Mouse (Mus musculus) WW6 (cell line): Measurements from ENCODE around the gene Ube2n.

Experiments used
- DNase-seq: peaks from one replicate; pipeline ENCODE4 v3.0.0-alpha.2; 2013; ENCODE audit warnings: low read depth, low spot score

Ube2n gene

DNA sequence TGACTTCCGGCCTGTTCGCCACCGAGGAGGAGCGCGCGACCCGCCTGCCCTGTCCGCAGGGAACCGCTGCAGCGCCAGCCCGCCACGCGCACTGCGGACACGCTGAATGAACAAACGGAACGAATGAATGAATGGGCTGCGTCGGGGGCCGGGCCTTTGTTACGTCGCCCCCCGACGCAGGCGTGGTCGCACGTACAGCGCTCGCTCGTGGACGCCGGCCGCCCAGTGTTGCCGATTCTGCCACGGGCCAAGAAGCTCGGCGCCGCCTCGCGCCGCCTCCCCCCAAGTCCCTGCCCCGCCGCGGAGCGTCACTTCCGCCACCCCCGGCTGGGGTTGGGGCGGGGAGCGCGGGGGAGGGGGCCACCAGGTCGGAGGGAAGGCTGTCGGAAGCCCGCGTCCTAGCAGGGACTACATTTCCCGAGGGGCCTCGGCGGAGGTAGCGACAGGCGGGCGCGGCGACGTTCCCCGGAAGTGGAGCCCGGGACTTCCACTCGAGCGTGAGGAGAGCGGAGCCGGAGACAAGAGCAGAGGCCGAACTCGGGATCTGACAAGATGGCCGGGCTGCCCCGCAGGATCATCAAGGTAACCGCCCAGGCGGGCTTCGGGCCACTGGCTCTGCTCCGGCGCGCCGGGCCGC lies at the start of gene Ube2n:
Gene Ube2n (plus strand): TSS at position 490 of the 637 bp plus-strand sequence.
- DNase-seq = peak; percentile 97

DNA sequence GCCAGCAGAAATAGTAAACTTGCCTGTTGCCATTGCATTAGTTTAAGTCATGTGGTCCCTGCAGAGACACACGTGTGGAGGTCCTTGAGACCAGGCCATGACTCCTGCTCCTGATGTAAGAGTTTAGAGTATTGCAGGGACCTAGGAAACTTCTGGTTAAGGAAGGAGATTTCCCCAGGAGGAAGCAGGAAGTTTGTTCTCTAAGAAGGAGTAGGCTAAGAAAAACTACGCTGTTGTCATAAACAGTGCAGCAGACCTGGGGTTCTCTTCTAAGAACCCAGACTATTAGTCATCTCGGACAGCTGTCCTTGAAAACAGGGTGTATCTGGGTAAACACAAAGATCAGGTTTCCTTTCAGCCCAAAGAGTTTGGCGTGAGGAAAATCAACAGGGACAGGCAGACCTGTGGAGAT lies 49.5 kb upstream of the Ube2n start:
- no peak for DNase-seq

DNA sequence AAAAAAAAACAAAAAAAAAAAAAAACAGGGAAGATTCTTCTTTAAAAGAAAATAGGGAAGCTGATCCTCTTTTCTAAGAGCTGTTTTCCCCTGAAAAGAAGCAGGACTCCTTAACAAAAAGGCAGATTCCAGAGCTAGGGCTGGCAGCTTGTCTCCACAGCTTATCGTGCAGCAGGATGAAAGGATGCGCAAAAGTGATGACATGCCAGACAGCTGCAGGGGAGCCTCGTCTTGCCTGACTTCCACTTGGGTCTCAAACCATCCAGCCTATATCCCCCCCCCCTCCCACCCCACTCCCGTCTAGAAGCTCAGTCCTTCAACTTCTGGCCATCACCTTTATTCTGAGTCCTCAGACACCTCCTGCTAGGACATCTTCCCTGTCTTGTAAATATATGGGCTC lies 46.1 kb upstream of the Ube2n start:
- no peak for DNase-seq

DNA sequence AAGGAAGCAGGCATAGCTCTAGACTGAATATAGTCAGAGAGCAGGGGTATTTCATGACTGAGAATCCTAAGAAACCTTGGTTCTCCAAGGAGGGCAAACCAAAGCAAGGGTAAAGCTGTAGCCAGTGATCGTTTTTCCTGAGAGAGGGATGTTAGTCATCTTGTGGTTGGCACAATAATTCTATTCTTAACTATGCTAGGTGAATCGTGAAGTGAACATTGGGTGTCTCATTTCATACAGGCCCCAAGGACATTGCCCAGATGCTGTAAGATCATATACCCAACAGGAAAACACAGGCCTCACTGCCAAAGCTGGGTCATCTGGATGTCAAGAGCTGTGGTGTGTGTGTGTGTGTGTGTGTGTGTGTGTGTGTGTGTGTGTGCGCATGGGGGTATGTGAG lies 43.8 kb upstream of the Ube2n start:
- DNase-seq = no peak

DNA sequence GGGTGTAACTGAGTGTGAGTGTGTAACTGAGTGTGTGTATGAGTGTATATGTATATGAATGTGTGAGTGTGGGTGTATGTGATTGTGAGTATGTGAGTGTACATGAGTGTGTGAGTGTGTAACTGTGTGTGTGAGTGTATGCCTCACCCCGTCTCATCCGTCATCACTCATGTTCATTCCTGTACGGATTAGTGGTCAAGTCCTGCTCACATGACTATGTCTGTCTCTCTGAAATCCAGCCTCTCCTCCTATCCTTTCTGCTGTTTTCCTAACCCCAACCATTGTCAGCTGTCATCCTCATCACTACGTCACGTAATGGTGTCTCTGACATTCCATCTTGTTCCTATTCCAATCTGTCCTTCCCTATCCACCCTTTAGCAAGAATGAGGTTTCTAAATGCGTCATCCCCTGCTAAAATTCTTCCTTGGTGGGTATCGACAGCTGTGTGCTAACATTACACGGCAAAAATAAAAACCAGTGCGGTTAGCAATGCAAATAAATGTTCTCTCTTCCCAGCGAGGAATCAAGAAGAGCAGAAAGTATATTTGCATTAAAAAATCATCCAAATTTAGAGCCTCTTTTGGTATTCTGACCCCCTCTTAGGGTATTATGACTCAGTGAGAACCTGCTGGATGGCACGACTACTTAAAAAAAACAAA lies 42.9 kb upstream of the Ube2n start:
- no peak for DNase-seq

DNA sequence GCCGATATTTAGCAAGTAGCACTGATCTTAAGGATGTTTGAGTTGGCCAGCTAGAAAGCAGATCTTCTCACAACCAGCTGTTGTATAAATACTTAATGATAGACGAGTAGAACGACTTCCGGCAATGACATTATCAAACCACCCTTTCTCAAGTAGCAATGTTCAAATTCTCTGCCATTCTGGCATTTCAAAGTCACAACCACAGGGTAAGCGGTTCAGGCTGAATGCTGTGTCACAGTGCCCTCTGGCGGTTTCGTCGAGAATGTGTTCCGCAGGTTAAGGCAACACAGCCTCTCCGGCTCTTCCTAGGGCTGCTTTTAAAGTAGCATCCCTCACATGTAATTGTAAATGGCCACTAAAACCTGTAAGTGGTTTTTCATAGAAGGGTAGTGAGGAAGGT lies 39.0 kb upstream of the Ube2n start:
- DNase-seq = peak; percentile 49

DNA sequence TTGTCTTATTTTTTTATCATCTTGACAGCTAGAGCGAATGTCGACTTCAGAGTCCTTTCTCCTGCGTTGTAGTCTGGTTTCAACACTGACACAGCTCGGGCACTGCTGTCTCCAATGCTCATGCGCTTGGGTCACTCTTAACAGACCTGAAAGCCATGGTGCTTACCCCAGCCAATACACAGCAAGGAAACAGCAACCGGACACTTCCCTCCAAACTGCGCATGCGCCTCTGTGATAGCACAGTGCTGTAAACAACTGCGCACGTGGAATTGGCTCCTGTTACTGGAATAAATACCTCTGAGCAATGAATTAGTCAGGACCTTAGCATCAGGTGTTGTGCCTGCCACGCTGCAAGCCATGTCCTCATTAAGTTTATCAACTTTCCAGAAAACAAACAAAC lies 37.4 kb upstream of the Ube2n start:
- no peak for DNase-seq

DNA sequence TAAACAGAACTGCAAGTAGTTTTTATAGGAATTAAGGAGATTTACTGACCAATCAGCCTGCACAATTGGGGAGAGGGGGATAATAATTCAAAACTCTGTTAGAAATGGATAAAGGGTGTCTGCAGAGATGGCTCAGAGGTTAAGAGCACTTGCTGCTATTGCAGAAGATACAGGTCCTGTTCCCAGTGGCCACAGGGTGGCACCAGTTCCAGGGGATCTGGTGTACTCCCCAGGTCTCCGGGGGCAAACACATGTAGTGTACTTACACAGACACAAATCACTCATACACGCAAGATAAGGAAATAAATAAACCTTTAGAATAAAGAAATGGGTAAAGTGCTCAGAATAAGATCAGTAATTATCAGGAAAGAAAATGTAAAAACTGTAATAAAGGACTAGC lies 25.3 kb upstream of the Ube2n start:
- no peak for DNase-seq

DNA sequence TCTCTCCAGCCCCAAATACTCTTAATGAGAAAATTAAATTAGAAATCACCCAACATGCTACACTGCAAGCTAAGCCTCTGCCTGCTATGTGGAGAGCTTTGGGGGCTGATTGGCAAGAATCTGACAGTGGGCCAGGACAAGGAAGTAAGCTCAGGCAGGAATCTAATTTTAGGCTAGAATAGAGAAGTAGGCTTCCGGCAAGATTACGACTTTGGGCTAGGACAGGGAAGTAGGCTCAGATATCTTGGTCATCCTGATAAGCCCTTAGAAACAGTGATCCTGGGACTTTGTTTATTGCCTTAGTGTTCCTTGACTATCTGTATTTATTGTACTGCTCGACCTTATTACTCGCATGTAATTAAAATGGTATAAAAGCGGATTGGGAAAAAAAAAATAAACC lies 20.7 kb upstream of the Ube2n start:
- no peak for DNase-seq

DNA sequence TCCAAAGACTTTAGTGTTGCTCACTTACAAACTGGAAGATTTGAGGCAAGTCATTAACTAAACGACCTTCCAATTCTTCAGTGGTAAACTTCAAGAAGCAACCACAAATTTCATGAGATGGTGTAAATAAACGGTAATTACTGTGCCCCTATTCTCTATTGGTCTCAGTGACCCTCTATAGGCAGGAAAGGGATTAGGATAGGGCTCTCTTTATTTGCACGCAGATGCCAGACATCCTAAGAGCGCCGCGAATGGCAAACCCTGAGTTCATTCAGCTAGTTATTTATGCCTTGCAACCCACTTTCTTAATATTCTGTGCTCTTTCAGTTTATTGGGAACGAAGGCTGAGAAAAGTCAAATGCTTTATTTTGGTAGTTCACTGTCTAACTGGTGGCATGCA lies 13.9 kb upstream of the Ube2n start:
- DNase-seq = no peak

DNA sequence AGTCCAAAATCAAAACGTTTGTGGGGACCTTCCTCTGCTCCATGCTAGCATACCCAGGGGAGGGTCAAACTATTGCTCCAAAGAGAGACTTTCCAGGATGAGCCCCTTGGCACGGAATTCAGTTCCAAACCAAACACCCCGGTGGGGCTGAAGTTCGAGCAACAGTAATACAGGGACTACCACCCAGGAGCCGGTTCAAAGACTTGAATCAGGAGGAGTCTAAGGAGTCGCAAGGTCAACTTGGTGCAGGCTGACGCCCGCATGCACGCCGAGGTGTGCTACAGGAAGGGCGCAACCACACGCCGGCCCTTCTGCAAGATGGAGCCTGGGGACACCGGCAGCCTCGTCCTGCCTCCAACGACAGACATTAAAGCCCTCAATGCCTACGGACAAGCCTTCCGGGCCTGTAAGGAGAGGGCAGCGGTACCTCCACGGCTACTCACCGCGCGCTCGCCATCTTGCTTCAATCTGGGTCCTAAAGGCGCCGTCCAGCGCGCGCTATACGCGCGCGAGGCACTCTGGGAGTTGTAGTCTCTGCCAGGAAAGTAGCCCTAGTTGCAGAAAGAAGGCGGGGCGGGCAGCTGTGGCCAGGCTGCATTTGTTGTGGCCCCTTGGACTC lies 13.4 kb upstream of the Ube2n start, which contains the start of gene Mrpl42:
Gene Mrpl42 (minus strand): TSS at position 478 of the 619 bp plus-strand sequence.
- peak; percentile 49 for DNase-seq

DNA sequence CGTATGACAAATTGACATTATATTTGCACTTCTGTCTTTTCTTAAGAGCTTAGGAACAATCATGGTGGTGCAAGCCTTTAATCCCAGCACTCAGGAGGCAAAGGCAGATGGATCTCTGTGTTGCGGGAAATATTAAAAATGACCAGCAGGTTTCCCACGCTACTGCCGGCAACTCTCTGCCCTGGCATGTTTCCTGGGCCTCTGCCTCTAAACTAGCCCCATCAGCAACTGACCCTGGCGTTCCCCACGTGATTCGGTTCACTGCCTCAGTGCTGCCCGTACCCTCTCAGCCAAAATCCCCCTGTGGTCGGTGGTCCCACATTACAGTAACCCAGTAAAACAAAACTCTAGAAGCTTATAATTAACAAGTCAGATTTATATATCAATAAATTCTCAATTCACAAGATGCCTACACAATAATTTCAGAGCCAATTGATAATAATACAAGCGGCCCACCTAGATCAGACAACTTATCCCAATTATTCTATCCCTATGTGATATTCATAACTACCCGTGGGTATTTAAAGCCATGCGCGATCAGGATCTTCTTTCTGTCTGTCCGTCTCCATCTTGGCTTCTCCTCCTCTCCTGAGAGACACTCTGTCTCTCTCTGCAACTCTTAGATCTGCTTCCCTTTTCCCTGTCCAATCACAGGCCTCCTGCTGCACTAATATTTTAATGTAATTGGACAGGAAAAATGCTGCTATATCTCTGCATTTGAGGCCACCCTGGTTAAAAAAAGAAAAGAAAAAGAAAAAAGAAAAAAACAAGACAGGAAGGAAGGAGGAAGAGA lies 11.3 kb upstream of the Ube2n start:
- no peak for DNase-seq

DNA sequence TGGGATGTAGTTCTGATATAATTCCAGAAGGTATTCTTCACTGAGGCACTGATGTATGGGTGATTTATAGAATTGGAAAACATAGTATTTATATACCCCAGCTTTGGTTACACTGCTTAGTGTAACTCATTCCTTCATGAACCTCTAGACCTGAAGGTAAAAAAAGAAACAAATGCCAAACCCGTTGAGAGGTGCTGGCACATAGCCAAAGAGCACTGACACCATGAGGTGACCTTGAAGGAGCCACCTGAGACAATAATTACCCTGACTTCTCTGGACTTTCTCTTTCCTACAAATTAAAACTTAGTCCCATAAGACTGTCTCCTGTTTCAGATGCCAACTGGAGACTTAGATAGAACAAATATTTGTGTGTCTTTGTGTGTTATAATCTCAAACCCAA lies 10.6 kb upstream of the Ube2n start:
- DNase-seq = no peak

DNA sequence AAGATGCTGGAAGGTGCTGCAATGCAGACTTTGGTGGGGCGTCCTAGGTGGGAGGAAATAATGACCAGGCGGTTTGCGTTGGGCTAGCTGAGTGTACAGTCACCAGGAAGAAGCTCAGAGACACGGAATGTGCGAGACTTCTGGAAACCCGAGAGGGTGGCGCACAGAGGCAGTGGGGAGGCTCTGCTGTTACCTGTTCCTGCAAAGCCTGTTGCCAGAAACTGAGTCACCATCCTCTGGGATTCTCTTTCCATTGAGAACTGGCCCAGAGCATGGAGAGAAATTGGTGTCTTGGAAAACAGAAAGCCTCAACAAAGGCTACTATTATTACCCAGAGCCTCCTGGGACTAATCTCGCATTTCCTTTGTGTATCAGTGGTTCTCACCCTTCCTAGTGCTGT lies 6.8 kb upstream of the Ube2n start:
- DNase-seq = no peak

DNA sequence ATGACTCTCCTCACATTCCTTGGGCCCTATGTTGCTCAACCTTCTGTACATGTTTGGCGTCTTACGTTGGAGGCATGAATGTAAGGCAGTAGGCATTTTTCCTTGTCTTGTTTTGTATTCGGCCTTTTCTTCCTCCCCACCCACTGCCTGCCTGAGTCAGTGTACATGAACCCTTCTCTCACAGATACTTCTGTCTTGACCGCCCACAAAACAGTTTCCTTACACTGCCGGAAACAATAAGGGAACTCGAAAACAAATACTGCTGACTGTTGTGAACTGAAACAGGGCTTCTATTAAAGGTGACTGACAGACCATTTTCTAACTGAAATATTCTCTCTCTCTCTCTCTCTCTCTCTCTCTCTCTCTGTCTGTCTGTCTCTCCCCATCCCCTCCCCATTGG lies 6.2 kb upstream of the Ube2n start:
- DNase-seq = no peak

DNA sequence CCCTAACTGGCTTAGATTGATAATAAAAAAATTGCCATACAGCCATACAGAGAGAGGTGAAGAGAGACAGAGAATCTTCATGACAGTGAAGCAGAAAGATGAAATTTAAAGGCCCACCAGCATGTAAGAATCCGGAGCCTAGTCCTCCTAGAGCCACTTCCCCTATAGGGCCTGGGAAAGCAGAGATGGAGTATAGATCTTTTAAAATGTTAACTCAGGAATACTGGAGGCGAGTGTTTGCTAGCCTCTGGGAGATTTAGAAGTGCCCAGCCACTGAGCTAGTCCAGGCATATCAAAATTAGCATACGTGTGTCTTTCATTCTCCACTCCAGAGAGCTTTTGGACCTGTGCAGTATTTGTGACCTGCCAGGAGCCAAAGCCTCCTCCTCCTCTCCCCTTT lies 5.7 kb upstream of the Ube2n start:
- no peak for DNase-seq

DNA sequence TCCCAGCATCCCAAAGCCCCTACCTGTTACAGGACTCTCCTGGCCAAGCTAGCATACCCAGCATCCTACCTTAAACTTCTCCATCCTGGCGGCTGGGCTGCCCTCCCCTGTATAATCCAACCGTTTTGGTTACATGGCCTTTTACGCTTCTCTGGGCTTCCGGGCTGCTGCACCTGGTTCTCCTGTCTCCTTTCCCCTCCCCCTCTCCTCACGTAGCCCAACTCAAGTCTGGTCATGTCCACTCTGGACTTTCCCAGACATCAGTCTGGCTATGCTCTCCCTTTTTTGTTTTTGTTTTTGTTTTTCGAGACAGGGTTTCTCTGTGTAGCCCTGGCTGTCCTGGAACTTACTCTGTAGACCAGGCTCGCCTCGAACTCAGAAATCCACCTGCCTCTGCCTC lies 2.3 kb upstream of the Ube2n start:
- DNase-seq = no peak

DNA sequence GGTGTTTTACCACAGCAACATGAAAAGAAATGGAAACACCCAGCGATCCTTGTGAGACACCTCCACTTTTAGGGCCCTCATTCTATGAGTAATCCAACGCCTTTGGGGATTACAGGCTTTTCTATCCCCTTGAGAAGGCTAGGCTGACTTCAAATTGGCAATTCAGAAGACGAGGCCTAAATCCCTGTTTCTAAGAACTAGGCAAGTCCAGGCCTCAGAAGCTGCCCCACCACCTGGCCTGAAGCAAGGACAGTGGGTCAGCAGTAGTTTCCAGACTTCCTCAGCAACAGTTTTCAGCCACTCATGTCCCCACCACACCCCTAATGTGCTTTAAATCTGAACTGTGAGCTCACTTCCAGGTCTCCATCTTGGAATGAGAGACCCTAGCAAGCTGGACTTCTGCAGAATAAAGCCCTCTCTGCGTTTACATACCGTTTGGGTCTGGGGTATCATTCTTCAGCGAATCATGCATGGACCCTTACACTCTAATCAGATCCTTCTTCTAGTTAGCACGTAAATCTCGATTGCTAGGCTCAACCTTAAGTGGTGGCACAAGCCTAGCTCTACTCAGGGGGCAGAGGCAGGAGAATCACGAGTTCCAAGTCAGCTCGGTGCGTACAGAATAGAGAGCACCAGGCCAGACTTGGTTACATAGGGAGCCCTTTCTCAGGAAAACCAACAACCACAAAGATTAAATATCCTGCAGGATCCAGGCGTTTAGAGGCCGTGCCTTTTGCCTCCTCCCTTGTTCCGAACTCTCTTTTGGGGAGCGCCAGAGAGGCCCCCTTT lies 983 bp upstream of the Ube2n start:
- no peak for DNase-seq

DNA sequence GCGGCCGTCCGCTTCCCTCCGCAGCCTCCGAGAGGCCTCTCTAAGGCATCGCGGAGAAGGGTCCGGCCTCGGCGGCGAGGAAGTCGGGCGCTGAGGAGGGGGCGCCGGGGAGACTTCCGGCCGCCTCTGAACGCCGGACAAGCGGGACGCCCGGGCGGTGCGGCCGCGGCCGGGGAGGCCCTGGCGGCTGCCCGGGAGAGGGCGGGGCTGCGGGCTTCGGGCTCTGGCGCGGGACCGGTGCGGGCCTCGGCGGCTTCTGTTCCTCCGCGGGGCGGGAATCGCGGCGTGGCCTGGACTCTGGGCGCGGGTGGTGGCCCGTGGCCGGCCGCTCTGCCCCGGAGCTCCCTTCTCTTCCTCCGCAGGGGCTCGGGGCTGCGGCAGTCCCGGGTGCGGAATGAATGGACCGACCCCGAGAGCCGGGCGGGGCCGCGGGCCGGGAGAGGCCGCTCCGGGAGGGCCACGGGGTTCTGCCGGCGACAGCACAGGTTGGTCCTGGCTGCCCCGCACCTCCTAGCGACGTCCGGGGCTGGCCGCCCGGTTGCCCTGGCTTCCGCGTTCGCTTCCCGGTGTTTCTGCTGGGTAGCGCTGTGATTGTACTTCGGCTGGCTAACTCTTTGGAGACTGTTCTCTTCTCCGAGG lies 467 bp downstream of the Ube2n start:
- no peak for DNase-seq

DNA sequence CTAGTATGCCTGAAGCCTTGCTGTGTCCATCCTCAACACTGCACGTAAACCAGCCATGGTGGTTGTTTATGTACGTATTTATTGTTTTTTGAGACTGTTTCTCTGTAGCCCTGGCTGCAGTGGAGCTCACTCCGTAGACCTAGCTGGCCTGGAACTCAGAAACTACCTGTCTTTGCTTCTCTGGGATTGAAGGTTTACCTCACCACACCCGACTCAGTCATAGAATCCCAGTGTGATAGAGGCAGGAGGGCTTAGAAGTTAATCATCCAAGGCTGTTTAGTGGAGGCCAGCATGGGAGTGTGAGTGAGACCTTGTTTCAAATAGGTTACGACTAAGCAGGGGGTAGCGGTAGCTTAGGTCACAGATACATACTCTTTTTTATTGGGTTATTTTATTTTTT lies 2.7 kb downstream of the Ube2n start:
- DNase-seq = no peak

DNA sequence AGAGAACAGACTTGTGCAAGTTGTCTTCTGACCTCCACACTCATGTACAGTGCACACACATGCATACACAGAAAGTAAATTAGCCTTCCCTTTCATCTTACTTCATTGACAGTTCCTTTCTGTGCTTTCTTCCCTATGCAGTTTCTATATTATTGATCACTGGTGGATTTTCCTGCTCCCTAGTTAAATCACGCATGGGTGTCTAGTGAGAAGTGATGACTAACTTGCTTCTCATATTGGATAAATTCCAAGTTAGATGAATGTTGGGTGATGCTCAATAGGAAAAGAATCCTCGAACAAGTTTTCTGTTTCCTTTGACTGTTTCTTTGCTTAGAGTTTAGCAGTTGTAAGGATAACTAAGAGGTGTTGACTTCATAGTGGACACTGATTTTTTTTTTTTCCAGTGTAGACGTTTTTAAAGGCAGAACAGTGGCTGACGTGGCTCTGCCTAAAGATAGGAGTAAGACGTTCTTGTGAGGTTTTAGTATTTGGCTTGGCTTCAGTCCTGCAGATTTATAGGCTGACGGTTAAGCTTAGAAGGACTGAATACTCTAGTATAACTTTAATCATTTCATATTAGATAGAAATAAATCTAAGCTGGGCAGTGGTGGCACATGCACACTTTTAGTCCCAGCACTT lies 10.2 kb downstream of the Ube2n start:
- no peak for DNase-seq
